Mouse (Mus musculus) limb, embryonic 12.5 days (tissue): ENCODE measurements around the gene Egf. TPM values are rescaled to one million over a fixed set of nuclear protein-coding genes. Genes with fewer than 3 reads are reported as not detected.

Experiments
- ATAC-seq: fragments of 200-750 bp; cut with Nextera tagmentation; 2 replicates; pipeline ENCODE4 v1.8.0; 2017; ENCODE audit warnings: low read depth, moderate TSS enrichment; ENCODE audit not compliant: insufficient number of reproducible peaks, insufficient read depth, low FRiP score, low TSS enrichment
- H3K27ac ChIP-seq: fragments of 300-500 bp; sonication (generic); 2 replicates; pipeline ENCODE4 v1.5.1; 2016; ENCODE audit warnings: mild to moderate bottlenecking, moderate library complexity
- H3K27me3 ChIP-seq: fragments of 300-500 bp; sonication (generic); 2 replicates; pipeline ENCODE4 v1.6.1; 2016; ENCODE audit warnings: mild to moderate bottlenecking, moderate library complexity
- H3K36me3 ChIP-seq: fragments of 300-500 bp; sonication (generic); 2 replicates; pipeline ENCODE4 v1.6.1; 2016; ENCODE audit warnings: mild to moderate bottlenecking, moderate library complexity
- H3K4me1 ChIP-seq: fragments of 300-500 bp; sonication (generic); replicated peaks from 2 replicates; pipeline ENCODE4 v1.6.1; 2016
- H3K4me2 ChIP-seq: fragments of 300-500 bp; sonication (generic); 2 replicates; pipeline ENCODE4 v1.6.1; 2016; ENCODE audit warnings: mild to moderate bottlenecking, moderate library complexity
- H3K4me3 ChIP-seq: fragments of 300-500 bp; sonication (generic); replicated peaks from 2 replicates; pipeline ENCODE4 v1.5.1; 2016; ENCODE audit warnings: mild to moderate bottlenecking
- H3K9ac ChIP-seq: fragments of 300-500 bp; sonication (generic); replicated peaks from 2 replicates; pipeline ENCODE4 v1.6.1; 2016; ENCODE audit warnings: mild to moderate bottlenecking, moderate library complexity
- H3K9me3 ChIP-seq: fragments of 300-500 bp; sonication (generic); 2 replicates; pipeline ENCODE4 v1.6.1; 2016; ENCODE audit warnings: mild to moderate bottlenecking, moderate library complexity
- WGBS: fragments of 180-500 bp; shearing (Covaris S2); methylation state at CpG from one replicate; pipeline ENCODE4 v1.1.7; 2016; 5-methylcytosine and 5-hydroxymethylcytosine counted together
- polyA plus RNA-seq: library from polyadenylated mRNA; unstranded; fragments of >200 nt; fragmentation: Nextera tagmentation; extraction: Ambion mirVana; gene quantifications from 2 replicates; pipeline ENCODE4 v1.2.1, GENCODE M21; 2016

Egf gene
- 1.6 and 2.0 TPM in 2 replicates for polyA plus RNA-seq

DNA sequence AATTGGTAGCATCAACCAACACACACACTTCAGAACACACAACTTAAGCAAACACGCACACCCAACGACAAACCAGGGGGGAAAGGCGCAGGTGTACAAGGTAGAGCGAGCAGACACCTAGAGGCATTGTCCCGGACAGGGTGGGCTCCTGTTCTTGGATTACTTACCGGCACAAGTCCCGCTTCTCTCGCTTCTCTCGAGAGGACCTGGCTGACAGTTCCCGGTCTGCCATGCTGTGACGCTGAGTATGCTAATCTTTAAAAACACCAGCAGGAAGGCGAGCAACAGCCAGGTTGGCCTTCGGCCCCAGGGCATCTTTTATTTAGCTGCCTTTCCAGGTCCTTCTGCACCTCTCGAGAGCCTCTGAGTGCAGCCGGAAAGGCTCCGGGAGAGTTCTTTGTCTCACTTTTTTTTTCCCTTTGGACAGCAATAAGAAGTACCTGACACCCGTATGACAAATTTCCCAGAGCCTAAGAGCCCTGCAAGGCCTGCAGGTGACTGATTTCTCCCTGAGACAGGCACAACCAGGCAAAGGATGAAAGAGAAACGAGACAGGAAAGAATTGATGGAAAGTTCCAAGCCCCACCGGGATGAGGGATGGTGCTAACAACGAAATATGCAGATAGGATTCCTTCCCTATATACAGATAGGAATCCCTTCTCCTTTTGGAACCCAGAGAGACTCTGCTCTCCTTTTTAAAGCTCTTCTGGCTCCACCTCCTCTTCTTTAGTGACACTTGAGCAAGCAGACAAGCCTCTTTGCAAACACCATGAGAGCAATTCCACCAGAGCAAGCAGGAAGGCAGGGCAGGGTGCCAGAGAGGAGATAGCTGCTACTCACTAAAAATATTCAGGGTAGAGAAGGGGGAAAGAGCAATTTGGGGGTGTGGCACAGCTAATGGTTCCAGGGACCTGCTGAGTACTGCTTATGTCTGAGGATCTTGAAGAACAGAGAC, at the start of gene Egf:
TSS of gene Egf (minus strand) at position 667 of the 955 bp plus-strand sequence.
- Histone ChIP-seq H3K9ac (0 out of 2 replicates have a peak within 1 kb of the TSS, but pooled peaks have one; percentile 12), H3K4me1 (peaks cover 8% of the 10 kb centered on the region; the same call in 1 of the 2 replicates), H3K27me3 (peaks cover 40% of the 10 kb centered on the region), H3K4me2 (peak within 1 kb of the TSS; percentile 51), H3K36me3 (no peaks in the 10 kb centered on the region), H3K27ac (no peak within 1 kb of the TSS), H3K9me3 (no peaks in the 10 kb centered on the region), H3K4me3 (peak within 1 kb of the TSS; percentile 23)
- no peak for ATAC-seq
- WGBS, result 10% methylated on average over 20 of the region's 20 CpGs

DNA sequence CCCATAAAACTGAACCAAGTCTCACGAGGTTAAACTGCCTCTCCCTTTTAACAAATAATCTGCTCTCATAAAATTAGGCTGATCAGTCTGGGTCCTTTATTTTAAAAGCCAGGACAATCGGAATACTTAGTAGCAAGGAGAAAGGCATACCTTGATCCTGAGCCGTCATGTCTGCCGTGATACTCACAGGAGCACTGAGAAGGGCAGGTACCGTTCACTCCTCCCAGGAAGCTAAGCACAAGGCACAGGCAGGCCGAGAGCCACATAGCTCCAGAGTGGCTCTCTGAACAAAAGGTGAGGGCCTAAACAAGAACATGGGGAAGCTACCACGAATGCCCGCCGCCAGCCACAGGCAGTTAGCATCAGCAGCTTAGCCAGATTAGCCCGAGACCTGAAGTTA, 48.6 kb upstream of the Egf start, which contains the start of gene Lrit3:
TSS of gene Lrit3 (minus strand) at position 266 of the 400 bp plus-strand sequence.
- no peaks in the 10 kb centered on the region for H3K36me3 ChIP-seq
- ATAC-seq, result no peak
- 75% methylated on average over 10 of the region's 10 CpGs for WGBS

DNA sequence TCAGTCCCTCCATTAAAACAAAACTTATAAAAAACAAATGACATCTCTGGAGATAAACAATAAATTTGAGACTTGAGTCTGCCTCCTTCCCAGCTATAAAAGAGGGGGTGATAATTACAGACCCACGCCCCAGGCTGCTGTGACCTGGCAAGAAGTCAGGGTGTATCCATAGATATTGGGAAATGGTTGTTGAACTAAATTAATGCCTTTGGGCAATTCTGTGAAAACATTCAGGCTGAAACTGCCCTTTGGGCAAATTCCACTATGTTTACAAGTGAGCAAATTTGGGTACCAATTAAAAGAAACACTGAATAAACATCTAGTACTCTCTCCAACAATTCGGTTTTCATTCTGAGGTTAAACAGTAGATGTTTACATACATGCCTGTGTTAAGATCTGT, 43.9 kb upstream of the Egf start:
- Histone ChIP-seq H3K4me2 (no peak overlapping the region), H3K4me1 (no peaks in the 10 kb centered on the region), H3K36me3 (no peaks in the 10 kb centered on the region), H3K9me3 (no peaks in the 10 kb centered on the region), H3K9ac (no peak overlapping the region), H3K27ac (no peak overlapping the region), H3K4me3 (no peak overlapping the region), H3K27me3 (no peaks in the 10 kb centered on the region)
- WGBS, result 71% methylated on average over 2 of the region's 2 CpGs
- no peak for ATAC-seq

More for the DNA sequence above, 48.6 kb upstream of the Egf start, which contains the start of gene Lrit3:
- Histone ChIP-seq H3K9ac (no peak within 1 kb of the TSS), H3K27me3 (no peaks in the 10 kb centered on the region), H3K27ac (no peak within 1 kb of the TSS), H3K9me3 (no peaks in the 10 kb centered on the region), H3K4me3 (no peak within 1 kb of the TSS), H3K4me1 (no peaks in the 10 kb centered on the region), H3K4me2 (no peak within 1 kb of the TSS)

DNA sequence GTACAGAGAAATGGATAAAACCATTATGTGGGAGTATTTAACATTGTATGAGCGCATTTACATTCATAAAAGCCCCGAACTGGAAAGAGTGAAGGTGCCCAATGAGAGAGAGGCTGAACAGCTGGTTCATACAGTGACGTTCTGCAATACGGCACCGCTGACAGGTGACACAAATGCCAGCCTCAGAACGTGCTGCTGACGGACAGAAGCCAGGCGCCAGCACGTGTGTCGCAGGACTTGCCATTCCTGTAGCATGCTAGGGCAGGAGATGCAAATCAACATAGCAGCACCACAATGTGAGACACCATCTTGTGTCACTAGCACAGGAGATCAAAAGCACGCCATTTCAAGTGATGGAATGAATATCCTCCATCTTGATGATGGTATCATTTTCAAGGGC, 43.4 kb upstream of the Egf start:
- H3K9ac ChIP-seq, result no peak overlapping the region
- H3K27ac ChIP-seq, result no peak overlapping the region
- H3K9me3 ChIP-seq, result no peaks in the 10 kb centered on the region
- 75% methylated on average over 11 of the region's 11 CpGs for WGBS
- no peak overlapping the region for H3K4me2 ChIP-seq
- H3K27me3 ChIP-seq, result no peaks in the 10 kb centered on the region
- no peaks in the 10 kb centered on the region for H3K4me1 ChIP-seq
- ATAC-seq, result no peak
- no peak overlapping the region for H3K4me3 ChIP-seq
- H3K36me3 ChIP-seq, result no peaks in the 10 kb centered on the region

DNA sequence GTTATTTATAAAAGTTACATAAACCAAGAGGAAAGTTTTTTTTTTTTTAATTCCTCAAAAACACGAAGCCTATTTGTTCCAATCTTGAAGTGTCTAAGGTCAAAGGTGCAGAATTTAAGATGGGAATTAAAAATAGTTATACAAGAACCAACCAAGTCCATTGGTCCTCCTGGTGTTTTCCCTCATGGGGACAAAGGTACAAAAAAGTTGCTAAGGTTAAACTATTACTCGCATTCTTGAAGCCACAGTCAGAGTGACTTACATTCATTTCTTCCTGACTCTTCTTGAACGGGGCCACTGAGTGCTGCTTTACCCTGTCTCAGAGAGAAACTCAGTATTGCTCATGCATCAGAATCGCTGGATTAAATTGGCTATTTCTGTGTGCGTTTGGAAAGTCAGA, 42.2 kb upstream of the Egf start:
- Histone ChIP-seq H3K36me3 (no peaks in the 10 kb centered on the region), H3K27me3 (no peaks in the 10 kb centered on the region), H3K9me3 (no peaks in the 10 kb centered on the region), H3K4me1 (no peaks in the 10 kb centered on the region), H3K27ac (no peak overlapping the region), H3K9ac (no peak overlapping the region), H3K4me3 (no peak overlapping the region), H3K4me2 (no peak overlapping the region)
- 81% methylated on average over 5 of the region's 5 CpGs for WGBS
- ATAC-seq, result no peak

DNA sequence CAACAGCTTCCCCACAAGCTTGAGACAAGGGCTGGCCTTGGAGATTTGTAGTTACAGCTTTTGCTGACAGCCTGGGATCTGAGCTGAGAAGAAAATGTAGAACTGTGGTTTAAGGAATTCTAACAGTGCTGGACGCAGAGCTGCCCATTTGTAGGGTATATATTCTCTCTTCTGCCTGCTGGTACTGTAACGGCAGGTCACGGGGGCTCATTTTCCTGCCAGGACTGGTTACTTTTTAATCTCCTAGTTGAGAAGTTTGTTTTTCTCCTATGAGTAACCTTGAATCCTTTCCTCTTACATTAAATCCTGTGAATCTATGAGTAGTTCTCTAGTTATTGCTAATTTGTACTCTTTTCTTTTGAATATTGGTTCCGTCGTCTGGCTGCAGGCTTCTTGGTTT, 38.7 kb upstream of the Egf start:
- Histone ChIP-seq H3K4me2 (no peak overlapping the region), H3K27me3 (no peaks in the 10 kb centered on the region), H3K9me3 (no peaks in the 10 kb centered on the region), H3K27ac (no peak overlapping the region), H3K36me3 (no peaks in the 10 kb centered on the region), H3K9ac (no peak overlapping the region), H3K4me1 (no peaks in the 10 kb centered on the region), H3K4me3 (no peak overlapping the region)
- ATAC-seq, result no peak
- WGBS, result 89% methylated on average over 5 of the region's 5 CpGs

DNA sequence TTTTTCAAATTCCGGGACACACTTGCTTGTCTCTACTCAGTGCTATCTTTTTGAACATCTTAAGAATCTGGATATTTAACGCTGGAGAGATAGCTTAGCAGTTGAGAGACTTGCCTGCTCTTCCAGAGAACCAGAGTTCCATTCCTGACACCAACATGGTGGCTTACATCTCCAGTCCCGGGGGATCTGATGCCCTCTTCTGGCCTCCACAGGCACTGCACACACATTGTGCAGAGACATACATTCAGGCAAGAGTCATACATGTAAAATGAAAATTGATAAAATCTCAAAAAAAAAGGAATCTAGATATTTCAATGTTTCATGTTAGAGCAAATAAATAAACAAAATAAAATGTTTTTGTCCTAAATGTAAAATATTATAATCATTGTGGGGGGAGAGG, 27.6 kb upstream of the Egf start:
- Histone ChIP-seq H3K9me3 (no peaks in the 10 kb centered on the region), H3K4me3 (no peak overlapping the region), H3K4me1 (no peaks in the 10 kb centered on the region), H3K4me2 (no peak overlapping the region), H3K36me3 (no peaks in the 10 kb centered on the region), H3K27me3 (peaks cover 3% of the 10 kb centered on the region; the same call in 1 of the 2 replicates), H3K27ac (no peak overlapping the region), H3K9ac (no peak overlapping the region)
- no peak for ATAC-seq
- WGBS, result 91% methylated on average over 3 of the region's 3 CpGs

DNA sequence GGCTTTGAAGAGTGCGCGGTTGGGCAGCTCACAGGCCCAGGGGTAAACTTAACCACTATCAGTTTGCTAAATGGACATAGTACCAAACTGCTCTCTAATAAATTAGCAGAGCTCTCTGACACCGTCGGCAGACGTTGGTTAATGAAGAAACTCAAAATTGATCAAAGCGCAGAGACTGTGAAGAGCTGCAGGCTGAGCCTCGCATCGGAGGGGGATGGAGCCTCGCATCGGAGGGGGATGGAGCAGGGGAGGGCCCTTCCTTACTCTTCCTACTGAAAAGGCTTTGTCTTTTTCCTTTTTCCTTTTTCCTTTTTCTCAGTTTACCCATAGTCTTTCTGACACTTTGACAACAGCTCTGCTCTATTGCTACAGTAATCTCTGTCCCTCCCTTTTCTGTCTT, 26.3 kb upstream of the Egf start:
- Histone ChIP-seq H3K9me3 (no peaks in the 10 kb centered on the region), H3K4me2 (no peak overlapping the region), H3K9ac (no peak overlapping the region), H3K4me1 (no peaks in the 10 kb centered on the region), H3K27me3 (peaks cover 3% of the 10 kb centered on the region; the same call in 1 of the 2 replicates), H3K36me3 (no peaks in the 10 kb centered on the region), H3K4me3 (no peak overlapping the region), H3K27ac (no peak overlapping the region)
- ATAC-seq, result no peak
- 43% methylated on average over 10 of the region's 10 CpGs for WGBS

DNA sequence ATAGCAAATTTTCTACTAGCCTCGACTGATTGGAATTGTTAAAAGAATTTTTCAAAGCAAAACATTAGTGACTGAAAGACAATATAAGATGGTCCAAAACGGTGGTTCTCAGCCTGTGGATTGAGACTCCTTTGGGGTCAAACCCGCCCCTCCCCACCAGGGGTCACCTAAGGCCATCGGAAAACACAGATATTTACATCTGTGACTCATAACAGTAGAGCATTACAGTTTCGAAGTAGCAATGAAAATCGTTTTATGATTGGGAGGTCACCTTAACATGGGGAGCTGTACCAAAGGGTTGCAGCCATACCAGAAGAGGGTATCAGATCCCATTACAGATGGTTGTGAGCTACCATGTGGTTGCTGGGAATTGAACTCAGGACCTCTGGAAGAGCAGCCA, 16.1 kb upstream of the Egf start:
- no peaks in the 10 kb centered on the region for H3K36me3 ChIP-seq
- no peak overlapping the region for H3K4me2 ChIP-seq
- no peaks in the 10 kb centered on the region for H3K9me3 ChIP-seq
- no peak overlapping the region for H3K27ac ChIP-seq
- H3K9ac ChIP-seq, result no peak overlapping the region
- no peak for ATAC-seq
- H3K4me1 ChIP-seq, result no peaks in the 10 kb centered on the region
- H3K4me3 ChIP-seq, result no peak overlapping the region
- 81% methylated on average over 6 of the region's 6 CpGs for WGBS
- H3K27me3 ChIP-seq, result no peaks in the 10 kb centered on the region

DNA sequence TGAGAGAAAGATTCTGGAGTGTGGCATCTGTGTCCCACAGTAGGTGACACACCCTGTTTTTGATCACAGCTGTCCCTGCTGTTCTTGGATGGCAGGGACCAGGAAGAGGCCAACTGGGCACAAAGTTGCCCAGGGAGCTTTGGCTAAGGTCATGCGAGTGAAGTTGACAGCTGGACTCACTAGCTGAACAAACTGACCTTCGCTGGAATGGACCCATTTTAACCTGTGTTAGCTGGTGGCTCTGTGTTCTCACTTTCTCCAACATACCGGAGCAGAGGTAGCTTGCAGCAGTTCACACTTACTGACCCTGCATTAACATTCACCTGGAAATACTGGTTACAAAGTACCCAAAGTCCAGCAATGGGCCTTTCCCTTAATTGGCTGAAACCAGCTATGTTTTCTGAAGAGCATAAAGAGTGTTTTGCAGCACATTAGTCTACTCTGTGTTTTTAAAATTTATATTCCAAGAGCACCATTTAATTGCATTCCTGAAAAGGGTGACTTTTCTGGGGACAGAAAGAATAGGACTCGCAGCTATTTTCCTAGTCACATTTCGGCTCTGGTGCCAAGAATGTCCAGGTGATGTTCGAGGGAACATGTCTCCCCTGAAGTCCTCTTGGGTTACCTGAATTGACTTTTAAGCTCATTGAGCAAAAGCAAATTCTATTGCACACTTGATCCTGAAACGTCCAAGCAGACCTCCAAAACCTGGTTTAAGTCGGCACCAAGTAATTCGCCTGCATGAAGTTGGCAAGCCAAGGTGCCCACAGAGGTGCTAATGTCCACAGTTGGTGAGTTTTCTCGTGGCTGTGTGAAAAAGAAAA, 12.1 kb upstream of the Egf start:
- ATAC-seq, result no peak
- peaks cover 4% of the 10 kb centered on the region; the same call in 1 of the 2 replicates for H3K9me3 ChIP-seq
- H3K4me2 ChIP-seq, result no peak overlapping the region
- H3K4me3 ChIP-seq, result no peak overlapping the region
- 85% methylated on average over 10 of the region's 10 CpGs for WGBS
- no peak overlapping the region for H3K9ac ChIP-seq
- no peaks in the 10 kb centered on the region for H3K4me1 ChIP-seq
- H3K27ac ChIP-seq, result no peak overlapping the region
- no peaks in the 10 kb centered on the region for H3K36me3 ChIP-seq
- no peaks in the 10 kb centered on the region for H3K27me3 ChIP-seq

DNA sequence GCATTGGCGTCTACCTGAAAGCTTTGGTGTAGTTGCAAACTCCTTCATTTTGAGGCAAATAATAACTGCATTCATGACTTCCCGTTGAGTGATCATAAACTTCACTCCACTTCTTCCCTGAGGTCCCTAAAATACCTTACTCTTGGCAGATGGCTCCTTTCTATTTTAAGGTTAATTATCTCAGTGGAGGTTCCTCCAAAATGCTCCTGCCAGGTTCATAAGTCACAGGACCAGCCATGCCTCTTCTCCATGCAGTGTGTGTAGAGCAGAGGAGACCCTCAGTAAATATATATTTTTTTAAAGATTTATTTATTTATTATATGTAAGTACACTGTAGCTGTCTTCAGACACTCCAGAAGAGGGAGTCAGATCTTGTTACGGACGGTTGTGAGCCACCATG, 11.0 kb upstream of the Egf start:
- Histone ChIP-seq H3K9me3 (peaks cover 4% of the 10 kb centered on the region; the same call in 1 of the 2 replicates), H3K27ac (no peak overlapping the region), H3K9ac (no peak overlapping the region), H3K4me2 (no peak overlapping the region), H3K4me1 (no peaks in the 10 kb centered on the region), H3K4me3 (no peak overlapping the region), H3K36me3 (no peaks in the 10 kb centered on the region), H3K27me3 (no peaks in the 10 kb centered on the region)
- 81% methylated on average over 4 of the region's 4 CpGs for WGBS
- no peak for ATAC-seq
